Mouse (Mus musculus) testis, adult 2 months (tissue): Measurements from ENCODE around the gene Arhgef33. TPM values are rescaled to one million over a fixed set of nuclear protein-coding genes. Genes with fewer than 3 reads are reported as not detected.

Experiments
- H3K27ac ChIP-seq: fragments of 200-500 bp; 2 replicates; pipeline ENCODE4 v1.5.1; 2012; ENCODE audit warnings: low read depth, low read length; ENCODE audit not compliant: control insufficient read depth, insufficient read depth
- H3K27me3 ChIP-seq: fragments of 200-500 bp; 2 replicates; pipeline ENCODE4 v1.6.1; 2012; ENCODE audit warnings: mild to moderate bottlenecking, low read length, moderate library complexity; ENCODE audit not compliant: control insufficient read depth, insufficient read depth
- H3K36me3 ChIP-seq: fragments of 200-500 bp; 2 replicates; pipeline ENCODE4 v1.6.1; 2012; ENCODE audit warnings: mild to moderate bottlenecking, low read length; ENCODE audit not compliant: control insufficient read depth, insufficient read depth
- H3K4me1 ChIP-seq: fragments of 200-500 bp; 2 replicates; pipeline ENCODE4 v1.6.1; 2012; ENCODE audit warnings: low read length; ENCODE audit not compliant: control insufficient read depth, insufficient read depth
- H3K4me3 ChIP-seq: fragments of 200-500 bp; 2 replicates; pipeline ENCODE4 v1.5.1; 2012; ENCODE audit warnings: low read depth, mild to moderate bottlenecking, low read length, moderate library complexity, mixed read lengths; ENCODE audit not compliant: control insufficient read depth
- CTCF ChIP-seq: fragments of 200-500 bp; IDR thresholded peaks from 2 replicates; pipeline ENCODE4 v1.5.1; 2012; ENCODE audit warnings: low read depth, mild to moderate bottlenecking, inconsistent platforms, low read length, moderate library complexity; ENCODE audit not compliant: control insufficient read depth, insufficient read depth, insufficient replicate concordance
- POLR2A ChIP-seq: fragments of 200-500 bp; IDR thresholded peaks from 2 replicates; pipeline ENCODE4 v1.6.1; 2012; ENCODE audit warnings: low read depth, mild to moderate bottlenecking, inconsistent platforms, low read length, moderate library complexity; ENCODE audit not compliant: control insufficient read depth
- polyA plus RNA-seq: library from polyadenylated mRNA; depleted of rRNA; stranded (reverse); fragments of >200 nt; gene quantifications from 2 replicates; pipeline ENCODE4 v1.2.3, GENCODE M21; 2012

Arhgef33 gene
- polyA plus RNA-seq, 1 experiment: 19.8 TPM

DNA sequence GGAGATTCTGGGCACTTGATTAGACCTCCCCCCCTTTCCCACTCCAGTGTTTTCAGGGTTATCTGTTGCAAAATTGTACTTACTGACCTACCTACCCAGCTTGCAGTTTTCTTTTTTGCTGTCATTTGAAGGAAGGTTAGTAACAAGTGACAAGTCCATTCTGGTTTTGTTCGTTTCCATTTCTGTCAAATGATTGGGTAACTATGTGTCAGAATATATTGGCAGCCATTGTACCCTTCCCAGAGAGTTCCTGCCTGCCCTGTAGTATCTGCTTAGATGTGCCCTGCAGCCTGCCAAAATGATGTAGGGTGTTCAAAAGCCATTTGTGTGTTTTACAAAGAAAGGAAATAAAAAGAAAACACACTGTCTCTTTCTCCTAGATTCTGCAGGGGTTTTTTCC, 78.5 kb downstream of the Arhgef33 start:
- TF ChIP-seq POLR2A: no peak
- no peak for TF ChIP-seq CTCF
- H3K4me1 ChIP-seq: no peaks in the 10 kb centered on the region
- H3K27me3 ChIP-seq: no peaks in the 10 kb centered on the region
- no peaks in the 10 kb centered on the region; the same call in 1 of the 2 replicates for H3K36me3 ChIP-seq
- H3K27ac ChIP-seq: no peak overlapping the region
- no peak overlapping the region for H3K4me3 ChIP-seq

DNA sequence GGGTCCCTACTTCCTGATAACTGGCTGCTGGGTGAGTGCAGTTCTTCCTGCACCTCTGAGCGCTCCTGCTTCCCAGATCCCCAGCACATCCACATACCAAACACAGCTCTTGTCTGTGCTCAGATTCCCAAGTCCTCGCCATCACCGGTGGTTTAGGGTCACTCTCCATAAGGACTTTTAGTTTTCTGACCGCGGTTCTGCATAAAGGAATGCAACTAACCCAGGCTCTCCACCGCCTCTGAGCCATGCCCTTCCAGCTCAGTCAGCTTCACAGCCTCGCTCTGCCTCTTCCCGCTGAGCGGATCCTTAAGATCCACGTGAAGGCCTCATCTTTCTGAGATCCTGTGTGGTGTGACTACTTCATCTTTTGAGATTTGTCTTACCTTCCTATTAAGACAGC, 82.8 kb downstream of the Arhgef33 start:
- peaks cover 4% of the 10 kb centered on the region for H3K4me1 ChIP-seq
- TF ChIP-seq POLR2A: no peak
- TF ChIP-seq CTCF: no peak
- no peak overlapping the region for H3K27ac ChIP-seq
- H3K27me3 ChIP-seq: no peaks in the 10 kb centered on the region
- no peak overlapping the region for H3K4me3 ChIP-seq
- no peaks in the 10 kb centered on the region; the same call in 1 of the 2 replicates for H3K36me3 ChIP-seq

GRCm38 (mm10) chr17:80391423-80392403, 84.5 kb downstream of the Arhgef33 start:
- H3K27me3 ChIP-seq: no peaks in the 10 kb centered on the region
- H3K4me3 ChIP-seq: peak overlapping the region; percentile 80
- no peak overlapping the region for H3K27ac ChIP-seq
- TF ChIP-seq POLR2A (no peak), CTCF (peak; percentile 31; the same call in 1 of the 2 replicates)
- H3K36me3 ChIP-seq: no peaks in the 10 kb centered on the region; the same call in 1 of the 2 replicates
- peaks cover 4% of the 10 kb centered on the region for H3K4me1 ChIP-seq

GRCm38 (mm10) chr17:80398243-80398642, 91.0 kb downstream of the Arhgef33 start:
- H3K27ac ChIP-seq: no peak overlapping the region
- no peak overlapping the region for H3K4me3 ChIP-seq
- H3K36me3 ChIP-seq: no peaks in the 10 kb centered on the region; the same call in 1 of the 2 replicates
- H3K27me3 ChIP-seq: no peaks in the 10 kb centered on the region
- no peak for TF ChIP-seq CTCF
- TF ChIP-seq POLR2A: no peak
- no peaks in the 10 kb centered on the region for H3K4me1 ChIP-seq

DNA sequence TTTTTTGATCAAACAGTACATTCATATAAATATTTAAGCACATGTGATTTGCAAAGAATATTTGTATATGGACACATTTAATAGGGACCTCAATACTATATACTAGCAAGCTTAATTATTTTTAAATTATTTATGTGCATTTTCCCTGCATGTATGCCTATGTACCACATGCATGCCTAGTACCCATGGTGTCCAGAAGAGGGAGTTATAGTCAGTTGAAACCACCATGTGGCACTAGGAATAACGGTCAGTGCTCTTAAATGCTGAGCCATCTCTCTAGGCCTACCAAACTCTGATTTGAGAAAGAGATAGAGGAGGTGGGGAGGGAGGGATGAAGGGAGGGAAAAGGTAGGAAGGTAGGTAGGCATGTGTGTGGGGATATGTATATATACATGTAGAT, 104.0 kb downstream of the Arhgef33 start:
- Histone ChIP-seq H3K27ac (no peak overlapping the region), H3K36me3 (peaks cover 3% of the 10 kb centered on the region), H3K4me3 (no peak overlapping the region), H3K27me3 (no peaks in the 10 kb centered on the region), H3K4me1 (no peaks in the 10 kb centered on the region)
- no peak for TF ChIP-seq POLR2A
- no peak for TF ChIP-seq CTCF

DNA sequence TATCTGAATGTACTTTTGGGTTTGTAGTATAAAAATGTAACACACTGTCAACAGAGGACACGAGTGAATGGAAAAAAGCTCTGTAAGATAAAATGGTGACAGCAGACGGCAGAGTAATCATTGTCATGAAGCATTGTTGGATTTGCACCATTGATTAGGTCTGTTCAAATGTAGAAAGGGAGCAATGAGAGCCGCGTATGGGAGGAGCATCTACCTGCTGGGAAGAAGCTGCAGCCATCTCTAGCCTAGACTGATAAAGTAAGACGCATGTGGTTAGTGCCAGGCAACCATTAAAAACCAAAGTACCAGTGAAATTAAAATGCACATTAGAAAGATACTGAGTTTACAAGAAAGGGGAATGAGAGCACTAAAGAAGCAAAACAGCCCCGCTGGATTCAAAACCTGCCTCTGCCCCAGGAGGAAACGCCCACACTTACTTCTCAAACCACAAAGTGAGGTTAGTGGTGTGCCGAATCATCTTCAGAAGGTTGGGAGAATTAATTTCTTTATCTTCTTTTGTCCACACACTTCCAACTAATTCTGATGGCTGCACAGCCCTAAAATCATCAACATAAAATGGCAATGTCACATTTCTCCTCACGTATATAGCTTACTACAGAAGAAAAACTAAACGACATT, 111.5 kb downstream of the Arhgef33 start:
- TF ChIP-seq CTCF (no peak), POLR2A (no peak)
- no peaks in the 10 kb centered on the region for H3K4me1 ChIP-seq
- H3K27me3 ChIP-seq: no peaks in the 10 kb centered on the region
- H3K36me3 ChIP-seq: no peaks in the 10 kb centered on the region; the same call in 1 of the 2 replicates
- H3K4me3 ChIP-seq: no peak overlapping the region
- no peak overlapping the region for H3K27ac ChIP-seq

DNA sequence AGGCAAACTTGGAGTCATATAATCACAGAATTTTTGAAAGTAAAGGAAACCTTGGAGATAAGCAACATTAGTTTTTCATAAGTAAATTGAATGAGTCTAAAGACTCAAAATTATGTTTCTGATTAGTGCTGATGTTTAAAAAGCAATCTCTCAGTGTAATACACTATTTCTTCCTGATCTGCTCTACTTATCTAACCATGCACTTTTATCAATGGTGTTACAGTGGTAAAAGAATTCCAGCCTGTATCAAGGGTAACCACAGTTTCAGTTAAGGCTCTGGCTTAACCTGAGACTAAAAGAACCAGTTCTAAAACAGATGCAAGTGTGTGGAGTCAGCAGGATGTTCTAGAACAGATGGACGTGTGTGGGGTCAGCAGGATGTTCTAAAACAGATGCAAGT, 113.8 kb downstream of the Arhgef33 start:
- H3K36me3 ChIP-seq: no peaks in the 10 kb centered on the region
- no peaks in the 10 kb centered on the region for H3K27me3 ChIP-seq
- no peak overlapping the region for H3K27ac ChIP-seq
- H3K4me1 ChIP-seq: no peaks in the 10 kb centered on the region
- no peak overlapping the region for H3K4me3 ChIP-seq
- TF ChIP-seq CTCF: no peak
- no peak for TF ChIP-seq POLR2A
